Mouse (Mus musculus) adrenal gland, adult 2 months (tissue): ENCODE data around the gene Bclaf1. TPM values are rescaled to one million over a fixed set of nuclear protein-coding genes. Genes with fewer than 3 reads are reported as not detected.

Experiments used
- DNase-seq: peaks from one replicate; pipeline ENCODE4 v3.0.0; 2021
- long read RNA-seq: library from polyadenylated mRNA; stranded (forward); transcript quantifications from one replicate; pipeline ENCODE4 v2.0.0, GENCODE M21; 2021
- polyA plus RNA-seq: library from polyadenylated mRNA; depleted of rRNA; stranded (reverse); fragments of >200 nt; gene quantifications from 2 replicates; pipeline ENCODE4 v1.2.3, GENCODE M21; 2012; rRNA removed
- total RNA-seq, 2 experiments: library from RNA; stranded (reverse); gene quantifications; 2 replicates each; pipeline ENCODE4 v1.2.3; 2021

Gene Bclaf1
- 100 to 1,000 TPM in 1 of 2 experiments, 10 to 100 TPM in 1; 80.7 to 129 TPM for total RNA-seq
- polyA plus RNA-seq: 4.2 and 6.4 TPM in 2 replicates
- long read RNA-seq, full-length matches to known transcripts: 12 of 26 reads
- long read RNA-seq, partial matches to known transcripts: 8 of 26 reads
- long read RNA-seq, other reads (novel, unspliced or antisense): 6 of 26 reads

GRCm38 (mm10) chr10:20311918-20312735 lies at the start of gene Bclaf1:
Gene Bclaf1, plus strand, starts transcription at chr10:20312469.
- peak; percentile 100 for DNase-seq

- no peak for DNase-seq
Observed at GRCm38 (mm10) chr10:20262896-20263295, 49.4 kb upstream of the Bclaf1 start.

- no peak for DNase-seq
Observed at GRCm38 (mm10) chr10:20264479-20264878, 47.8 kb upstream of the Bclaf1 start.

GRCm38 (mm10) chr10:20267032-20267431 lies 45.2 kb upstream of the Bclaf1 start:
- peak; percentile 45 for DNase-seq

- no peak for DNase-seq
Observed at GRCm38 (mm10) chr10:20268945-20269344, 43.3 kb upstream of the Bclaf1 start.

GRCm38 (mm10) chr10:20272380-20272779 lies 39.9 kb upstream of the Bclaf1 start:
- DNase-seq: no peak

- no peak for DNase-seq
Observed at GRCm38 (mm10) chr10:20273278-20273677, 39.0 kb upstream of the Bclaf1 start.

- DNase-seq: no peak
Observed at GRCm38 (mm10) chr10:20274022-20274421, 38.2 kb upstream of the Bclaf1 start.

GRCm38 (mm10) chr10:20281456-20281855 lies 30.8 kb upstream of the Bclaf1 start:
- no peak for DNase-seq

GRCm38 (mm10) chr10:20285289-20285975 lies 26.8 kb upstream of the Bclaf1 start:
- peak; percentile 11 for DNase-seq

GRCm38 (mm10) chr10:20285994-20286836 lies 26.1 kb upstream of the Bclaf1 start:
- peak; percentile 11 for DNase-seq

- DNase-seq: no peak
Observed at GRCm38 (mm10) chr10:20287369-20287768, 24.9 kb upstream of the Bclaf1 start.

GRCm38 (mm10) chr10:20290467-20290883 lies 21.8 kb upstream of the Bclaf1 start:
- DNase-seq: peak; percentile 69

GRCm38 (mm10) chr10:20295961-20296360 lies 16.3 kb upstream of the Bclaf1 start:
- no peak for DNase-seq

- no peak for DNase-seq
Observed at GRCm38 (mm10) chr10:20298152-20298920, 13.9 kb upstream of the Bclaf1 start.

GRCm38 (mm10) chr10:20299114-20299513 lies 13.2 kb upstream of the Bclaf1 start:
- no peak for DNase-seq

- DNase-seq: no peak
Observed at GRCm38 (mm10) chr10:20310969-20311769, 1.1 kb upstream of the Bclaf1 start.

GRCm38 (mm10) chr10:20312736-20313301 lies 550 bp downstream of the Bclaf1 start:
- peak; percentile 95 for DNase-seq

- no peak for DNase-seq
Observed at GRCm38 (mm10) chr10:20313447-20313846, 1.2 kb downstream of the Bclaf1 start.

GRCm38 (mm10) chr10:20313941-20314340 lies 1.7 kb downstream of the Bclaf1 start:
- DNase-seq: no peak
